Mouse (Mus musculus) hindbrain, embryonic 13.5 days (tissue): ENCODE measurements at regions not wholly inside any gene's neighbourhood (a gene's known extent, or its start where the extent isn't known, plus 50 kb on each side); places are given as distances from the start of the nearest gene placed in this dataset.

Experiments used
- ATAC-seq: fragments of 200-750 bp; cut with Nextera tagmentation; 2 replicates; pipeline ENCODE4 v1.8.0; 2017; ENCODE audit warnings: moderate TSS enrichment; ENCODE audit not compliant: low FRiP score
- H3K27ac ChIP-seq: fragments of 300-500 bp; sonication (generic); 2 replicates; pipeline ENCODE4 v1.5.1; 2015; ENCODE audit warnings: inconsistent platforms, mild to moderate bottlenecking, moderate library complexity
- H3K27me3 ChIP-seq: fragments of 300-500 bp; sonication (generic); 2 replicates; pipeline ENCODE4 v1.6.1; 2015; ENCODE audit warnings: mild to moderate bottlenecking, inconsistent platforms
- H3K36me3 ChIP-seq: fragments of 300-500 bp; sonication (generic); 2 replicates; pipeline ENCODE4 v1.6.1; 2015; ENCODE audit warnings: mild to moderate bottlenecking, inconsistent platforms
- H3K4me1 ChIP-seq: fragments of 300-500 bp; sonication (generic); replicated peaks from 2 replicates; pipeline ENCODE4 v1.6.1; 2015; ENCODE audit warnings: inconsistent platforms
- H3K4me2 ChIP-seq: fragments of 300-500 bp; sonication (generic); 2 replicates; pipeline ENCODE4 v1.6.1; 2015; ENCODE audit warnings: inconsistent platforms, mild to moderate bottlenecking, moderate library complexity
- H3K4me3 ChIP-seq: fragments of 300-500 bp; sonication (generic); 2 replicates; pipeline ENCODE4 v1.5.1; 2015; ENCODE audit warnings: mild to moderate bottlenecking, inconsistent platforms
- H3K9ac ChIP-seq: fragments of 300-500 bp; sonication (generic); 2 replicates; pipeline ENCODE4 v1.6.1; 2015; ENCODE audit warnings: mild to moderate bottlenecking, inconsistent platforms
- H3K9me3 ChIP-seq: fragments of 300-500 bp; sonication (generic); 2 replicates; pipeline ENCODE4 v1.6.1; 2016; ENCODE audit warnings: inconsistent platforms
- WGBS: fragments of 180-500 bp; shearing (Covaris S2); methylation state at CpG from one replicate; pipeline ENCODE4 v1.1.7; 2015; 5-methylcytosine and 5-hydroxymethylcytosine counted together

- no peaks in the 10 kb centered on the region for H3K36me3 ChIP-seq
- no peaks in the 10 kb centered on the region for H3K4me1 ChIP-seq
- H3K4me3 ChIP-seq = no peak overlapping the region
- H3K27ac ChIP-seq = no peak overlapping the region
- H3K4me2 ChIP-seq = no peak overlapping the region
- no peaks in the 10 kb centered on the region for H3K9me3 ChIP-seq
- no peak for ATAC-seq
- no peak overlapping the region for H3K9ac ChIP-seq
- H3K27me3 ChIP-seq = no peaks in the 10 kb centered on the region
- 70% methylated on average over 3 of the region's 3 CpGs for WGBS
Measured at GRCm38 (mm10) chr7:145067366-145067765, 127.6 kb upstream of the Ccnd1 start.

- WGBS = 60% methylated on average over 7 of the region's 7 CpGs
- Histone ChIP-seq H3K27ac (no peak overlapping the region), H3K9me3 (peaks cover 6% of the 10 kb centered on the region), H3K4me3 (no peak overlapping the region), H3K4me1 (0 out of 2 replicates have a peak, but pooled peaks cover 4% of the 10 kb centered on the region), H3K36me3 (no peaks in the 10 kb centered on the region), H3K4me2 (no peak overlapping the region), H3K9ac (no peak overlapping the region), H3K27me3 (no peaks in the 10 kb centered on the region)
- no peak for ATAC-seq
Measured at GRCm38 (mm10) chr7:145056320-145056719, 116.6 kb upstream of the Ccnd1 start.

GRCm38 (mm10) chr7:145051616-145052015, 111.9 kb upstream of the Ccnd1 start:
- H3K9ac ChIP-seq = no peak overlapping the region
- H3K4me3 ChIP-seq = no peak overlapping the region
- H3K4me2 ChIP-seq = no peak overlapping the region
- H3K27me3 ChIP-seq = no peaks in the 10 kb centered on the region
- H3K27ac ChIP-seq = no peak overlapping the region
- no peaks in the 10 kb centered on the region for H3K36me3 ChIP-seq
- 0 out of 2 replicates have a peak, but pooled peaks cover 4% of the 10 kb centered on the region for H3K4me1 ChIP-seq
- peaks cover 6% of the 10 kb centered on the region for H3K9me3 ChIP-seq
- ATAC-seq = no peak

GRCm38 (mm10) chr7:145050729-145051128, 111.0 kb upstream of the Ccnd1 start:
- Histone ChIP-seq H3K27me3 (no peaks in the 10 kb centered on the region), H3K4me2 (no peak overlapping the region), H3K36me3 (no peaks in the 10 kb centered on the region), H3K4me1 (no peaks in the 10 kb centered on the region), H3K9me3 (peaks cover 6% of the 10 kb centered on the region), H3K9ac (no peak overlapping the region), H3K4me3 (no peak overlapping the region), H3K27ac (no peak overlapping the region)
- ATAC-seq = no peak
- WGBS = 93% methylated on average over 3 of the region's 3 CpGs

GRCm38 (mm10) chr7:145048481-145048877, 108.8 kb upstream of the Ccnd1 start:
- no peaks in the 10 kb centered on the region for H3K9me3 ChIP-seq
- H3K4me3 ChIP-seq = no peak overlapping the region
- no peak overlapping the region for H3K27ac ChIP-seq
- ATAC-seq = no peak
- H3K4me2 ChIP-seq = no peak overlapping the region
- H3K36me3 ChIP-seq = no peaks in the 10 kb centered on the region
- H3K4me1 ChIP-seq = no peaks in the 10 kb centered on the region
- no peaks in the 10 kb centered on the region for H3K27me3 ChIP-seq
- no peak overlapping the region for H3K9ac ChIP-seq
- 90% methylated on average over 5 of the region's 5 CpGs for WGBS

GRCm38 (mm10) chr7:145047771-145048480, 108.2 kb upstream of the Ccnd1 start:
- no peak for ATAC-seq
- no peak overlapping the region for H3K9ac ChIP-seq
- H3K4me1 ChIP-seq = no peaks in the 10 kb centered on the region
- no peaks in the 10 kb centered on the region for H3K27me3 ChIP-seq
- H3K27ac ChIP-seq = no peak overlapping the region
- no peaks in the 10 kb centered on the region for H3K9me3 ChIP-seq
- no peaks in the 10 kb centered on the region for H3K36me3 ChIP-seq
- WGBS = 66% methylated on average over 7 of the region's 7 CpGs
- no peak overlapping the region for H3K4me3 ChIP-seq
- H3K4me2 ChIP-seq = no peak overlapping the region

GRCm38 (mm10) chr7:145045230-145045629, 105.5 kb upstream of the Ccnd1 start:
- Histone ChIP-seq H3K9ac (no peak overlapping the region), H3K4me2 (no peak overlapping the region), H3K9me3 (no peaks in the 10 kb centered on the region), H3K4me3 (no peak overlapping the region), H3K27ac (no peak overlapping the region), H3K4me1 (no peaks in the 10 kb centered on the region), H3K27me3 (no peaks in the 10 kb centered on the region), H3K36me3 (no peaks in the 10 kb centered on the region)
- 68% methylated on average over 1 of the region's 1 CpGs for WGBS
- no peak for ATAC-seq

GRCm38 (mm10) chr7:145043455-145044149, 103.9 kb upstream of the Ccnd1 start:
- H3K4me2 ChIP-seq = no peak overlapping the region
- ATAC-seq = no peak
- H3K4me1 ChIP-seq = no peaks in the 10 kb centered on the region
- no peak overlapping the region for H3K4me3 ChIP-seq
- WGBS = 66% methylated on average over 7 of the region's 7 CpGs
- no peaks in the 10 kb centered on the region for H3K27me3 ChIP-seq
- no peaks in the 10 kb centered on the region for H3K9me3 ChIP-seq
- no peaks in the 10 kb centered on the region for H3K36me3 ChIP-seq
- no peak overlapping the region for H3K9ac ChIP-seq
- no peak overlapping the region for H3K27ac ChIP-seq

- ATAC-seq = no peak
- no peaks in the 10 kb centered on the region for H3K4me1 ChIP-seq
- WGBS = 82% methylated on average over 8 of the region's 8 CpGs
Measured at GRCm38 (mm10) chr7:145040871-145041270, 101.1 kb upstream of the Ccnd1 start.

GRCm38 (mm10) chr7:145034385-145034784, 94.7 kb upstream of the Ccnd1 start:
- WGBS = 90% methylated on average over 1 of the region's 1 CpGs
- no peak overlapping the region for H3K4me2 ChIP-seq
- H3K9me3 ChIP-seq = no peaks in the 10 kb centered on the region
- no peak overlapping the region for H3K4me3 ChIP-seq
- H3K27me3 ChIP-seq = peaks cover 25% of the 10 kb centered on the region
- no peak for ATAC-seq
- H3K9ac ChIP-seq = no peak overlapping the region
- peaks cover 12% of the 10 kb centered on the region for H3K4me1 ChIP-seq
- no peak overlapping the region for H3K27ac ChIP-seq
- H3K36me3 ChIP-seq = no peaks in the 10 kb centered on the region

More at GRCm38 (mm10) chr7:145040871-145041270, 101.1 kb upstream of the Ccnd1 start:
- Histone ChIP-seq H3K4me2 (no peak overlapping the region), H3K9ac (no peak overlapping the region), H3K4me3 (no peak overlapping the region), H3K36me3 (no peaks in the 10 kb centered on the region), H3K27ac (no peak overlapping the region), H3K9me3 (no peaks in the 10 kb centered on the region), H3K27me3 (no peaks in the 10 kb centered on the region)

- Histone ChIP-seq H3K9ac (peak overlapping the region; percentile 46; the same call in 1 of the 2 replicates), H3K9me3 (no peaks in the 10 kb centered on the region), H3K4me2 (peak overlapping the region; percentile 77), H3K27me3 (peaks cover 28% of the 10 kb centered on the region), H3K36me3 (no peaks in the 10 kb centered on the region), H3K27ac (no peak overlapping the region), H3K4me3 (peak overlapping the region; percentile 39), H3K4me1 (peaks cover 12% of the 10 kb centered on the region)
- 8% methylated on average over 7 of the region's 7 CpGs for WGBS
- ATAC-seq = peak; percentile 58
Measured at GRCm38 (mm10) chr7:145031275-145031674, 91.5 kb upstream of the Ccnd1 start.

GRCm38 (mm10) chr7:145030635-145031141, 91.0 kb upstream of the Ccnd1 start:
- no peak overlapping the region for H3K27ac ChIP-seq
- no peaks in the 10 kb centered on the region for H3K36me3 ChIP-seq
- peaks cover 12% of the 10 kb centered on the region for H3K4me1 ChIP-seq
- H3K4me2 ChIP-seq = peak overlapping the region; percentile 77
- H3K9me3 ChIP-seq = no peaks in the 10 kb centered on the region
- ATAC-seq = peak; percentile 96
- peak overlapping the region; percentile 39 for H3K4me3 ChIP-seq
- H3K27me3 ChIP-seq = peaks cover 28% of the 10 kb centered on the region
- peak overlapping the region; percentile 46 for H3K9ac ChIP-seq
- WGBS = 0% methylated on average over 22 of the region's 22 CpGs
